Mouse (Mus musculus) midbrain, embryonic 10.5 days (tissue): ENCODE measurements around the gene Proz. TPM values are rescaled to one million over a fixed set of nuclear protein-coding genes. Genes with fewer than 3 reads are reported as not detected.
"Not testable (repeated sequence)": the region's sequence is repeated elsewhere in the genome, so short reads cannot be mapped to it uniquely, and the experiment has no call there.

ENCODE experiments used
- DNase-seq: peaks from one replicate; pipeline ENCODE4 v3.0.0-alpha.2; 2017; ENCODE audit warnings: low spot score
- H3K27ac ChIP-seq: fragments of 300-500 bp; sonication (generic); replicated peaks from 2 replicates; pipeline ENCODE4 v1.5.1; 2016; ENCODE audit warnings: mild to moderate bottlenecking
- H3K27me3 ChIP-seq: fragments of 300-500 bp; sonication (generic); 2 replicates; pipeline ENCODE4 v1.6.1; 2016; ENCODE audit warnings: low read depth, mild to moderate bottlenecking; ENCODE audit not compliant: poor library complexity, severe bottlenecking
- H3K36me3 ChIP-seq: fragments of 300-500 bp; sonication (generic); 2 replicates; pipeline ENCODE4 v1.6.1; 2016; ENCODE audit warnings: mild to moderate bottlenecking, moderate library complexity
- H3K4me1 ChIP-seq: fragments of 300-500 bp; sonication (generic); 2 replicates; pipeline ENCODE4 v1.6.1; 2016
- H3K4me3 ChIP-seq: fragments of 300-500 bp; sonication (generic); 2 replicates; pipeline ENCODE4 v1.5.1; 2016; ENCODE audit warnings: mild to moderate bottlenecking, moderate library complexity
- H3K9me3 ChIP-seq: fragments of 300-500 bp; sonication (generic); replicated peaks from 2 replicates; pipeline ENCODE4 v1.6.1; 2016; ENCODE audit warnings: mild to moderate bottlenecking
- WGBS: fragments of 180-500 bp; shearing (Covaris S2); methylation state at CpG from one replicate; pipeline ENCODE4 v1.1.7; 2016; 5-methylcytosine and 5-hydroxymethylcytosine counted together
- polyA plus RNA-seq: library from polyadenylated mRNA; unstranded; fragments of >200 nt; fragmentation: Nextera tagmentation; extraction: Ambion mirVana; gene quantifications from 2 replicates; pipeline ENCODE4 v1.2.1, GENCODE M21; 2016

Gene Proz
- polyA plus RNA-seq, 1 experiment from 2014 or later, result 0.32 TPM

GRCm38 (mm10) chr8:13050550-13050949 lies 10.2 kb upstream of the Proz start:
- 0 out of 2 replicates have a peak, but pooled peaks cover 6% of the 10 kb centered on the region for H3K27me3 ChIP-seq
- no peaks in the 10 kb centered on the region for H3K36me3 ChIP-seq
- H3K4me3 ChIP-seq, result no peak overlapping the region
- DNase-seq, result no peak
- no peaks in the 10 kb centered on the region for H3K4me1 ChIP-seq
- WGBS, result 73% methylated on average over 10 of the region's 10 CpGs
- no peaks in the 10 kb centered on the region for H3K9me3 ChIP-seq
- no peak overlapping the region for H3K27ac ChIP-seq

- Histone ChIP-seq H3K9me3 (no peaks in the 10 kb centered on the region), H3K36me3 (no peaks in the 10 kb centered on the region), H3K27ac (no peak overlapping the region), H3K4me1 (no peaks in the 10 kb centered on the region), H3K4me3 (no peak overlapping the region), H3K27me3 (0 out of 2 replicates have a peak, but pooled peaks cover 6% of the 10 kb centered on the region)
- 85% methylated on average over 4 of the region's 4 CpGs for WGBS
- DNase-seq, result no peak
Observed at GRCm38 (mm10) chr8:13057351-13057750, 3.4 kb upstream of the Proz start.

GRCm38 (mm10) chr8:13063112-13063511 lies 2.4 kb downstream of the Proz start:
- 85% methylated on average over 16 of the region's 16 CpGs for WGBS
- Histone ChIP-seq H3K4me1 (no peaks in the 10 kb centered on the region), H3K36me3 (no peaks in the 10 kb centered on the region), H3K9me3 (no peaks in the 10 kb centered on the region), H3K4me3 (no peak overlapping the region), H3K27ac (no peak overlapping the region), H3K27me3 (no peaks in the 10 kb centered on the region)
- no peak for DNase-seq

GRCm38 (mm10) chr8:13073255-13073654 lies 12.5 kb downstream of the Proz start:
- no peak overlapping the region for H3K27ac ChIP-seq
- no peak overlapping the region for H3K4me3 ChIP-seq
- H3K9me3 ChIP-seq, result no peaks in the 10 kb centered on the region
- peaks cover 60% of the 10 kb centered on the region for H3K36me3 ChIP-seq
- H3K4me1 ChIP-seq, result no peaks in the 10 kb centered on the region
- DNase-seq, result no peak
- H3K27me3 ChIP-seq, result no peaks in the 10 kb centered on the region
- 94% methylated on average over 11 of the region's 11 CpGs for WGBS

GRCm38 (mm10) chr8:13075044-13075443 lies 14.3 kb downstream of the Proz start:
- no peak for DNase-seq
- Histone ChIP-seq H3K27me3 (no peaks in the 10 kb centered on the region), H3K4me1 (no peaks in the 10 kb centered on the region), H3K27ac (no peak overlapping the region), H3K36me3 (peaks cover 77% of the 10 kb centered on the region), H3K4me3 (no peak overlapping the region), H3K9me3 (no peaks in the 10 kb centered on the region)
- WGBS, result 93% methylated on average over 8 of the region's 8 CpGs

GRCm38 (mm10) chr8:13075579-13075978 lies 14.9 kb downstream of the Proz start:
- not testable (repeated sequence) for H3K9me3 ChIP-seq, H3K4me1 ChIP-seq, H3K27ac ChIP-seq, H3K4me3 ChIP-seq, H3K27me3 ChIP-seq, DNase-seq
- peaks cover 83% of the 10 kb centered on the region for H3K36me3 ChIP-seq
- WGBS, result 97% methylated on average over 1 of the region's 1 CpGs

- Histone ChIP-seq H3K27me3 (no peaks in the 10 kb centered on the region), H3K4me3 (no peak overlapping the region), H3K27ac (no peak overlapping the region), H3K36me3 (peaks cover 100% of the 10 kb centered on the region), H3K4me1 (no peaks in the 10 kb centered on the region), H3K9me3 (no peaks in the 10 kb centered on the region)
- no peak for DNase-seq
- 87% methylated on average over 7 of the region's 7 CpGs for WGBS
Observed at GRCm38 (mm10) chr8:13077542-13077941, 16.8 kb downstream of the Proz start.

- WGBS, result under 1% methylated on average over 45 of the region's 45 CpGs
- peak; percentile 89 for DNase-seq
- peaks cover 39% of the 10 kb centered on the region for H3K4me1 ChIP-seq
- H3K9me3 ChIP-seq, result no peaks in the 10 kb centered on the region
- H3K27ac ChIP-seq, result peak overlapping the region; percentile 94
- H3K27me3 ChIP-seq, result no peaks in the 10 kb centered on the region
- peak overlapping the region; percentile 100 for H3K4me3 ChIP-seq
- H3K36me3 ChIP-seq, result peaks cover 36% of the 10 kb centered on the region
Observed at GRCm38 (mm10) chr8:13104691-13105086, 44.0 kb downstream of the Proz start.

- Histone ChIP-seq H3K9me3 (no peaks in the 10 kb centered on the region), H3K27ac (peak within 1 kb of the TSS; percentile 94), H3K27me3 (no peaks in the 10 kb centered on the region), H3K4me3 (peak within 1 kb of the TSS; percentile 100), H3K4me1 (peaks cover 39% of the 10 kb centered on the region), H3K36me3 (peaks cover 30% of the 10 kb centered on the region)
- peak; percentile 98 for DNase-seq
- under 1% methylated on average over 83 of the region's 87 CpGs for WGBS
Observed at GRCm38 (mm10) chr8:13105087-13105881, 44.6 kb downstream of the Proz start, which contains the start of the genes Pcid2 and Cul4a. Gene Pcid2, minus strand, starts transcription at chr8:13105459. Gene Cul4a, plus strand, starts transcription at chr8:13105621.

GRCm38 (mm10) chr8:13105908-13106551 lies 45.3 kb downstream of the Proz start:
- under 1% methylated on average over 62 of the region's 63 CpGs for WGBS
- DNase-seq, result no peak
- Histone ChIP-seq H3K27me3 (no peaks in the 10 kb centered on the region), H3K9me3 (no peaks in the 10 kb centered on the region), H3K36me3 (peaks cover 27% of the 10 kb centered on the region; the same call in 1 of the 2 replicates), H3K4me1 (peaks cover 39% of the 10 kb centered on the region), H3K27ac (peak overlapping the region; percentile 94), H3K4me3 (peak overlapping the region; percentile 100)

GRCm38 (mm10) chr8:13107990-13108638 lies 47.4 kb downstream of the Proz start:
- Histone ChIP-seq H3K4me3 (no peak overlapping the region), H3K27me3 (no peaks in the 10 kb centered on the region), H3K36me3 (peaks cover 21% of the 10 kb centered on the region), H3K9me3 (no peaks in the 10 kb centered on the region), H3K27ac (no peak overlapping the region), H3K4me1 (peaks cover 39% of the 10 kb centered on the region)
- WGBS, result 91% methylated on average over 13 of the region's 13 CpGs
- no peak for DNase-seq

GRCm38 (mm10) chr8:13108967-13109366 lies 48.3 kb downstream of the Proz start:
- no peaks in the 10 kb centered on the region for H3K9me3 ChIP-seq
- 89% methylated on average over 8 of the region's 8 CpGs for WGBS
- H3K27me3 ChIP-seq, result no peaks in the 10 kb centered on the region
- H3K27ac ChIP-seq, result no peak overlapping the region
- H3K36me3 ChIP-seq, result peaks cover 30% of the 10 kb centered on the region
- H3K4me1 ChIP-seq, result peaks cover 32% of the 10 kb centered on the region
- H3K4me3 ChIP-seq, result no peak overlapping the region
- DNase-seq, result no peak
